Mouse (Mus musculus) CH12.LX (cell line): ENCODE results near the gene Slc39a3. TPM values are rescaled to one million over a fixed set of nuclear protein-coding genes. Genes with fewer than 3 reads are reported as not detected.

Source experiments
- DNase-seq: peaks from one replicate; pipeline ENCODE4 v3.0.0-alpha.2; 2013; ENCODE audit errors: extremely low read depth
- H3K27ac ChIP-seq: 2 replicates; pipeline ENCODE4 v1.5.1; 2012; ENCODE audit warnings: low read depth, mild to moderate bottlenecking, control low read depth, moderate library complexity; ENCODE audit not compliant: insufficient read depth
- H3K27me3 ChIP-seq: replicated peaks from 2 replicates; pipeline ENCODE3; 2012; ENCODE audit warnings: inconsistent platforms
- H3K36me3 ChIP-seq, 2 experiments: replicated peaks in 1 of 2; 2 replicates each; pipeline versions ENCODE3 to v1.6.1; 2012; ENCODE audit warnings: inconsistent platforms in 1 of 2, low read length in 1 of 2, mild to moderate bottlenecking in 1 of 2, mixed read lengths in 1 of 2, moderate library complexity in 1 of 2; ENCODE audit not compliant: control insufficient read depth in 1 of 2, insufficient read depth in 1 of 2
- H3K4me1 ChIP-seq, 2 experiments: 2 replicates each; pipeline ENCODE4 v1.6.1; 2012; ENCODE audit warnings: inconsistent platforms in 1 of 2, moderate library complexity in 1 of 2; ENCODE audit not compliant: insufficient read depth in 2 of 2, control insufficient read depth in 1 of 2
- H3K4me2 ChIP-seq: 2 replicates; pipeline ENCODE4 v1.6.1; 2012; ENCODE audit warnings: low read depth, mild to moderate bottlenecking, control low read depth; ENCODE audit not compliant: poor library complexity, insufficient read depth, severe bottlenecking
- H3K4me3 ChIP-seq, 3 experiments: fragments of 150-350 bp in 1 of 3; sonication (generic) in 1 of 3; replicated peaks in 1 of 3; 2 replicates each; pipeline versions ENCODE3 to v1.5.1; 2011 to 2012; ENCODE audit warnings: low read depth in 2 of 3, low read length in 2 of 3, mild to moderate bottlenecking in 2 of 3, moderate library complexity in 2 of 3, control low read depth in 1 of 3, improper control_type of control experiment in 1 of 3, inconsistent platforms in 1 of 3, mixed read lengths in 1 of 3; ENCODE audit not compliant: poor library complexity in 1 of 3
- H3K79me2 ChIP-seq: replicated peaks from 2 replicates; pipeline ENCODE4 v1.6.1; 2012; ENCODE audit warnings: mild to moderate bottlenecking, moderate library complexity; ENCODE audit not compliant: control insufficient read depth, poor library complexity, insufficient read depth, severe bottlenecking; ENCODE audit errors: extremely low read depth
- H3K9ac ChIP-seq: 2 replicates; pipeline ENCODE4 v1.6.1; 2012; ENCODE audit warnings: low read depth, mild to moderate bottlenecking, control low read depth, moderate library complexity; ENCODE audit not compliant: insufficient read depth
- H3K9me3 ChIP-seq: replicated peaks from 2 replicates; pipeline ENCODE3; 2012; ENCODE audit warnings: low read length, inconsistent platforms, mixed read lengths
- EP300 ChIP-seq: IDR thresholded peaks from 2 replicates; pipeline ENCODE4 v1.6.1; 2011; ENCODE audit warnings: low read length, improper control_type of control experiment
- ETS1 ChIP-seq: conservative IDR thresholded peaks from 2 replicates; pipeline ENCODE4 v1.6.1; 2012; ENCODE audit warnings: low read depth, mild to moderate bottlenecking, inconsistent platforms, low read length, improper control_type of control experiment, moderate library complexity
- GABPA ChIP-seq: IDR thresholded peaks from 2 replicates; pipeline ENCODE4 v1.6.1; 2012; ENCODE audit warnings: low read depth, low read length, improper control_type of control experiment, inconsistent platforms; ENCODE audit not compliant: insufficient replicate concordance
- MEF2A ChIP-seq: IDR thresholded peaks from 2 replicates; pipeline ENCODE4 v1.6.1; 2014; ENCODE audit warnings: low read depth, mild to moderate bottlenecking, inconsistent platforms, low read length, improper control_type of control experiment, borderline replicate concordance
- NRF1 ChIP-seq: IDR thresholded peaks from 2 replicates; pipeline ENCODE4 v1.6.1; 2014; ENCODE audit warnings: low read depth, mild to moderate bottlenecking, inconsistent platforms, low read length, improper control_type of control experiment, moderate library complexity
- POLR2AphosphoS2 ChIP-seq: IDR thresholded peaks from 2 replicates; pipeline ENCODE4 v1.6.1; 2011; ENCODE audit warnings: low read depth, low read length, improper control_type of control experiment
- RAD21 ChIP-seq: IDR thresholded peaks from 2 replicates; pipeline ENCODE4 v1.6.1; 2011; ENCODE audit warnings: low read depth, mild to moderate bottlenecking, low read length, improper control_type of control experiment, moderate library complexity
- UBTF ChIP-seq: IDR thresholded peaks from 2 replicates; pipeline ENCODE4 v1.6.1; 2012; ENCODE audit warnings: low read depth, mild to moderate bottlenecking, inconsistent platforms, low read length, improper control_type of control experiment, moderate library complexity
- USF2 ChIP-seq: conservative IDR thresholded peaks from 2 replicates; pipeline ENCODE4 v1.6.1; 2011; ENCODE audit warnings: low read depth, low read length, improper control_type of control experiment
- dilution Hi-C: fragments of 300-500 bp; cut with MboI; formaldehyde crosslinking; loops from 2 replicates; pipeline ENCODE4 v1.14.3; 2020; ENCODE audit warnings: low sequenced_read_pairs; ENCODE audit not compliant: extremely low pct_unique_long_range_greater_than_20kb, extremely low pct_ligation_motif_present
- in situ Hi-C: fragments of 300-500 bp; cut with MboI; formaldehyde crosslinking; loops from 3 replicates; pipeline ENCODE4 v1.14.3; 2019; ENCODE audit warnings: low sequenced_read_pairs, low pct_ligation_motif_present, low pct_unique_long_range_greater_than_20kb, mixed read lengths
- polyA plus RNA-seq: library from polyadenylated mRNA; unstranded; fragments of >175 nt; gene quantifications from 2 replicates; pipeline ENCODE4 v1.2.1, GENCODE M21; 2012; ENCODE audit warnings: low read depth; ENCODE audit not compliant: insufficient read length
- total RNA-seq, 2 experiments: library from RNA; depleted of rRNA; stranded (reverse); fragments of 300-350 nt in 1 of 2; fragments of >200 nt in 1 of 2; gene quantifications; 2 replicates each; pipeline ENCODE4 v1.2.3; 2012 to 2014

Gene Slc39a3
- total and polyA plus RNA-seq, 3 experiments, result 3.9 to 7.2 (median 4.2) TPM

DNA sequence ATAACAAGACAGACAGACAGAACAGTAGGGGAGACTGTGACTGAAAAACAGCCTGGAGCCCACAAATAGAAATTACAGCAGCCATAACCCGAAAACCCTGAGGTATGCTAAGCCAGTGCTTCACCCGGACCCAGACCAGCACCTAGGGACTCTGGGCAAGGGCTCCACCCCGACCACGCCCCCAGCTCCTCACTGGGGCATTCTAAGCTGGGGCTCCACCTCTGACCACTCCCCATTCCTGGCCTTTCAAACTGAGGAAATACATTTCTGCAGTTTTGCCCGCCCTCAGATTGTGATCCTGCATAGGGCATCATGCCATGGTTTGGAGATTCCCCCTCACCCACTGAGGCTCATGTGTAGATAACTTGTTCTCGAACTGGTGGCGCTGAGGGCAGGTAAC lies 30.0 kb downstream of the Slc39a3 start:
- H3K9me3 ChIP-seq, result no peaks in the 10 kb centered on the region
- no peak overlapping the region for H3K9ac ChIP-seq
- no peak for TF ChIP-seq MEF2A
- TF ChIP-seq GABPA, result no peak
- in situ Hi-C loops (no loop called here), dilution Hi-C loops (no loop called here)
- H3K36me3 ChIP-seq, result no peaks in the 10 kb centered on the region
- H3K4me3 ChIP-seq, result no peak overlapping the region
- no peak overlapping the region for H3K4me2 ChIP-seq
- H3K79me2 ChIP-seq, result no peaks in the 10 kb centered on the region
- H3K4me1 ChIP-seq, result peaks cover 4 to 6% of the 10 kb centered on the region in 2 experiments; a peak in 3 of 4 replicates
- H3K27ac ChIP-seq, result no peak overlapping the region
- DNase-seq, result peak; percentile 52
- peaks cover 75% of the 10 kb centered on the region for H3K27me3 ChIP-seq

GRCm38 (mm10) chr10:81006005-81006677 lies 31.1 kb downstream of the Slc39a3 start:
- TF ChIP-seq RAD21 (no peak), GABPA (no peak), EP300 (no peak)
- dilution Hi-C loops, result no loop called here
- no peaks in the 10 kb centered on the region for H3K9me3 ChIP-seq
- H3K36me3 ChIP-seq, result no peaks in the 10 kb centered on the region
- H3K4me2 ChIP-seq, result no peak overlapping the region
- DNase-seq, result no peak
- no peak overlapping the region for H3K27ac ChIP-seq
- H3K9ac ChIP-seq, result no peak overlapping the region
- H3K27me3 ChIP-seq, result peaks cover 78% of the 10 kb centered on the region
- in situ Hi-C loops, result no loop called here
- peaks cover 4 to 12% of the 10 kb centered on the region in 2 experiments; a peak in 3 of 4 replicates for H3K4me1 ChIP-seq
- H3K4me3 ChIP-seq, result no peak overlapping the region
- H3K79me2 ChIP-seq, result no peaks in the 10 kb centered on the region

DNA sequence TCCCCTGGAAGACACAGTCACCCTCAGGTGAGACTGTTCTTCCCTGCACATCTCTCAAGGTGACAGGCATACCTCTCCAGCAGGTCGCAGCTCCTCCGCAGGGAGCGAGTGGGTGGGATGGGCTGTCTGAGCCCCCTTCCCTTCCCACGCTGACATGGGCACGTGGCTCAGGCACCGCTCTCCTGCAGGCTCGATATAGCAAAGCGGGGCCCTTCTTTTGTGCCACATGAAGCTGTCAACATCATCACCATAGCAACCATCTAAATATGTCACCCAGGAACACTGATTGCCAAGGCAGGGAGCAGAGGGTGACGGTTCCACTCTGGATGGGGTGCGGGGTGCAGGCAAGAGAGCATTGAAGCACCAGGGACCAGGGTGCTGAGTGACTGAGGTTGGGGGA lies 36.1 kb downstream of the Slc39a3 start:
- Histone ChIP-seq H3K9ac (no peak overlapping the region), H3K27ac (no peak overlapping the region), H3K36me3 (no peaks in the 10 kb centered on the region), H3K27me3 (peaks cover 67% of the 10 kb centered on the region), H3K4me3 (no peak overlapping the region), H3K9me3 (peaks cover 3% of the 10 kb centered on the region), H3K4me1 (peaks cover 12 to 37% of the 10 kb centered on the region in 2 experiments), H3K4me2 (no peak overlapping the region), H3K79me2 (no peaks in the 10 kb centered on the region)
- no peak for DNase-seq
- in situ Hi-C loops (loop anchor here (5.0 kb wide), 1 partner anchor 41 kb away; no protein-coding TSS in a partner anchor), dilution Hi-C loops (no loop called here)
- TF ChIP-seq NRF1 (no peak), POLR2AphosphoS2 (no peak), EP300 (no peak), UBTF (no peak), ETS1 (no peak), USF2 (no peak)
- TF ChIP-seq, all 38 proteins: peak for 0
